In genomic region chr8:95848061-95848551, GRCm38 (mm10) we compare ENCODE assay signal across 18 mouse cellular contexts. TPM values are rescaled to one million over a fixed set of nuclear protein-coding genes. Genes with fewer than 3 reads are reported as not detected.
DNase-seq lines count a peak whose midpoint lies in the region; ATAC-seq lines count a peak whose summit lies in the region.
"Had no signal": no experiment of that assay in that cellular context is flagged by ENCODE, and none has a peak within 500 bp of the region (broad histone marks: within the 10 kb centered on the region; RNA-seq: fewer than 3 reads in every experiment).

No protein-coding gene starts in this region.

- peaks cover 35% of the 10 kb centered on the region for H3K36me3 ChIP-seq in heart, embryonic 10.5 days
- H3K36me3 ChIP-seq in hindbrain, embryonic 10.5 days = peaks cover 45% of the 10 kb centered on the region

- DNase-seq in heart, embryonic 10.5 days (ENCODE audit: low spot score) = peak; percentile 68
- no peak for DNase-seq in heart, adult 11 months
- peak; percentile 26 for DNase-seq in right cerebral cortex, postnatal 14 days
- no peak for DNase-seq in right cerebral cortex, postnatal 4 days
- DNase-seq in brain, adult 2 months (ENCODE audit: low read depth, low spot score) = peak; percentile 55
- no peak for DNase-seq in hindbrain, embryonic 10.5 days (ENCODE audit: low spot score)
- DNase-seq in ovary, adult 18-20 months (ENCODE audit: low spot score) = no peak
- DNase-seq: adrenal gland, adult 8-10 months; gastrocnemius, postnatal 10 days; kidney, postnatal 36 days; thymus, adult 18-20 months had no signal

- no peaks in the 10 kb centered on the region for H3K27me3 ChIP-seq in heart, embryonic 10.5 days (ENCODE audit: insufficient read depth, poor library complexity, severe bottlenecking)
- H3K27me3 ChIP-seq in hindbrain, embryonic 10.5 days (ENCODE audit: insufficient read depth, poor library complexity, severe bottlenecking) = no peaks in the 10 kb centered on the region
- H3K27me3 ChIP-seq: forebrain, embryonic 15.5 days; heart, embryonic 13.5 days; hindbrain, embryonic 12.5 days; intestine, embryonic 15.5 days; midbrain, embryonic 13.5 days; Patski had no signal

- peak; percentile 89 for ATAC-seq in megakaryocyte-erythroid progenitor cell, adult 5-6 weeks (replicated peaks; ENCODE audit: low FRiP score, low TSS enrichment, poor library complexity, severe bottlenecking)
- ATAC-seq: forebrain, embryonic 15.5 days; intestine, embryonic 15.5 days; midbrain, embryonic 13.5 days; Patski had no signal

- H3K4me3 ChIP-seq in heart, embryonic 10.5 days = no peak overlapping the region
- no peak overlapping the region for H3K4me3 ChIP-seq in hindbrain, embryonic 10.5 days
- H3K4me3 ChIP-seq: forebrain, embryonic 15.5 days; heart, embryonic 13.5 days; hindbrain, embryonic 12.5 days; intestine, embryonic 15.5 days; midbrain, embryonic 13.5 days had no signal

- H3K27ac ChIP-seq in heart, embryonic 10.5 days = no peak overlapping the region
- H3K27ac ChIP-seq in hindbrain, embryonic 10.5 days = no peak overlapping the region
- H3K27ac ChIP-seq: forebrain, embryonic 15.5 days; heart, embryonic 13.5 days; hindbrain, embryonic 12.5 days; intestine, embryonic 15.5 days; midbrain, embryonic 13.5 days had no signal

- 72% methylated on average over 24 of the region's 24 CpGs for WGBS in heart, embryonic 10.5 days
- WGBS in hindbrain, embryonic 10.5 days = 85% methylated on average over 24 of the region's 24 CpGs

- peaks cover 23% of the 10 kb centered on the region for H3K4me1 ChIP-seq in heart, embryonic 10.5 days
- peaks cover 12% of the 10 kb centered on the region for H3K4me1 ChIP-seq in hindbrain, embryonic 10.5 days (replicated peaks)

- no peaks in the 10 kb centered on the region for H3K9me3 ChIP-seq in heart, embryonic 10.5 days
- no peaks in the 10 kb centered on the region for H3K9me3 ChIP-seq in hindbrain, embryonic 10.5 days
- H3K9me3 ChIP-seq: forebrain, embryonic 15.5 days; heart, embryonic 13.5 days; hindbrain, embryonic 12.5 days; intestine, embryonic 15.5 days; midbrain, embryonic 13.5 days had no signal

RNA-seq across cellular contexts. Expression of gene Slc38a7, which starts 5.2 kb away (rescaled TPM):
- 13.5 and 14.3 TPM in 2 replicates for polyA plus RNA-seq in heart, embryonic 10.5 days (2016; fragmentation: Nextera tagmentation; extraction: Ambion mirVana)
- 10.0 and 13.4 TPM in 2 replicates for total RNA-seq in megakaryocyte-erythroid progenitor cell, adult 5-6 weeks (2014; fragmentation: Nextera tagmentation)
- total RNA-seq in megakaryocyte-erythroid progenitor cell, adult 5-6 weeks (2017) = 6.2 and 13.1 TPM in 2 replicates
- 17.3 and 17.4 TPM in 2 replicates for polyA plus RNA-seq in hindbrain, embryonic 10.5 days (2016; fragmentation: Nextera tagmentation; extraction: Ambion mirVana)

RNA-seq across cellular contexts. Expression of gene Sap18b, which starts 23.0 kb away (rescaled TPM):
- 321 and 398 TPM in 2 replicates for polyA plus RNA-seq in heart, embryonic 10.5 days (2016; fragmentation: Nextera tagmentation; extraction: Ambion mirVana)
- total RNA-seq in megakaryocyte-erythroid progenitor cell, adult 5-6 weeks (2014; fragmentation: Nextera tagmentation) = 91.4 and 188 TPM in 2 replicates
- 427 and 618 TPM in 2 replicates for total RNA-seq in megakaryocyte-erythroid progenitor cell, adult 5-6 weeks (2017)
- 387 and 390 TPM in 2 replicates for polyA plus RNA-seq in hindbrain, embryonic 10.5 days (2016; fragmentation: Nextera tagmentation; extraction: Ambion mirVana)

RNA-seq across cellular contexts. Expression of gene Got2, which starts 40.2 kb away (rescaled TPM):
- 244 and 290 TPM in 2 replicates for polyA plus RNA-seq in heart, embryonic 10.5 days (2016; fragmentation: Nextera tagmentation; extraction: Ambion mirVana)
- 209 and 215 TPM in 2 replicates for total RNA-seq in megakaryocyte-erythroid progenitor cell, adult 5-6 weeks (2014; fragmentation: Nextera tagmentation)
- 106 and 141 TPM in 2 replicates for total RNA-seq in megakaryocyte-erythroid progenitor cell, adult 5-6 weeks (2017)
- 181 and 228 TPM in 2 replicates for polyA plus RNA-seq in hindbrain, embryonic 10.5 days (2016; fragmentation: Nextera tagmentation; extraction: Ambion mirVana)

RNA-seq across cellular contexts. Expression of gene Cnot1, which starts 40.8 kb away (rescaled TPM):
- polyA plus RNA-seq in heart, embryonic 10.5 days (2016; fragmentation: Nextera tagmentation; extraction: Ambion mirVana) = 81.1 and 87.1 TPM in 2 replicates
- total RNA-seq in megakaryocyte-erythroid progenitor cell, adult 5-6 weeks (2014; fragmentation: Nextera tagmentation) = 278 and 316 TPM in 2 replicates
- total RNA-seq in megakaryocyte-erythroid progenitor cell, adult 5-6 weeks (2017) = 133 and 217 TPM in 2 replicates
- polyA plus RNA-seq in hindbrain, embryonic 10.5 days (2016; fragmentation: Nextera tagmentation; extraction: Ambion mirVana) = 77.3 and 97.3 TPM in 2 replicates

Comparison
In these comparisons a context has a peak if more than half of its experiments do, and no peak if none do; other contexts are left out.
1. DNase-seq: peak in heart, embryonic 10.5 days (single experiment), right cerebral cortex, postnatal 14 days (single experiment) and brain, adult 2 months (single experiment); none in heart, adult 11 months (single experiment), right cerebral cortex, postnatal 4 days (single experiment), hindbrain, embryonic 10.5 days (single experiment) and ovary, adult 18-20 months (single experiment).